Mouse (Mus musculus) liver, postnatal 0 days (tissue): Measurements from ENCODE around the gene Crygn. TPM values are rescaled to one million over a fixed set of nuclear protein-coding genes. Genes with fewer than 3 reads are reported as not detected.

Experiments
- ATAC-seq: fragments of 200-750 bp; cut with Nextera tagmentation; 2 replicates; pipeline ENCODE4 v1.8.0; 2017; ENCODE audit warnings: mild to moderate bottlenecking, moderate library complexity
- DNase-seq: peaks from one replicate; pipeline ENCODE4 v3.0.0-alpha.2; 2016
- H3K27ac ChIP-seq: fragments of 300-500 bp; sonication (generic); 2 replicates; pipeline ENCODE4 v1.5.1; 2014; ENCODE audit warnings: antibody characterized with exemption, moderate library complexity, mild to moderate bottlenecking, low read depth
- H3K27me3 ChIP-seq: fragments of 300-500 bp; sonication (generic); 2 replicates; pipeline ENCODE4 v1.6.1; 2014; ENCODE audit warnings: low read length, control low read depth, mixed read lengths; ENCODE audit not compliant: insufficient read depth
- H3K36me3 ChIP-seq: fragments of 300-500 bp; sonication (generic); replicated peaks from 2 replicates; pipeline ENCODE4 v1.6.1; 2014; ENCODE audit warnings: mild to moderate bottlenecking, control low read depth, low read length, moderate library complexity, mixed read lengths; ENCODE audit not compliant: insufficient read depth
- H3K4me1 ChIP-seq: fragments of 300-500 bp; sonication (generic); 2 replicates; pipeline ENCODE4 v1.6.1; 2014; ENCODE audit warnings: antibody characterized with exemption, mild to moderate bottlenecking, control low read depth; ENCODE audit not compliant: insufficient read depth
- H3K4me2 ChIP-seq: fragments of 300-500 bp; sonication (generic); 2 replicates; pipeline ENCODE4 v1.6.1; 2014; ENCODE audit warnings: low read depth, mild to moderate bottlenecking, low read length, moderate library complexity, mixed read lengths
- H3K4me3 ChIP-seq: fragments of 300-500 bp; sonication (generic); 2 replicates; pipeline ENCODE4 v1.5.1; 2014; ENCODE audit warnings: low read depth, low read length
- H3K9ac ChIP-seq: fragments of 300-500 bp; sonication (generic); replicated peaks from 2 replicates; pipeline ENCODE4 v1.6.1; 2014; ENCODE audit warnings: mild to moderate bottlenecking, moderate library complexity
- H3K9me3 ChIP-seq: fragments of 300-500 bp; sonication (generic); 2 replicates; pipeline ENCODE4 v1.6.1; 2016; ENCODE audit warnings: mild to moderate bottlenecking, control low read depth, low read length, mixed read lengths
- CTCF ChIP-seq: sonication (generic); IDR thresholded peaks from 2 replicates; pipeline ENCODE4 v1.5.1; 2016; ENCODE audit warnings: antibody characterized with exemption, low read depth
- EP300 ChIP-seq: IDR thresholded peaks from 2 replicates; pipeline ENCODE4 v1.6.1; 2016; ENCODE audit warnings: antibody characterized with exemption, low read depth, mild to moderate bottlenecking
- WGBS: fragments of 180-500 bp; shearing (Covaris S2); extraction: QIAGEN DNeasy Blood & Tissue Kit; methylation state at CpG from one replicate; pipeline ENCODE4 v1.1.7; 2014; ENCODE audit not compliant: insufficient replicate concordance; 5-methylcytosine and 5-hydroxymethylcytosine counted together
- polyA plus RNA-seq: library from polyadenylated mRNA; unstranded; fragments of >200 nt; fragmentation: Nextera tagmentation; extraction: Ambion mirVana; gene quantifications from 2 replicates; pipeline ENCODE4 v1.2.1, GENCODE M21; 2015

The Crygn gene
- polyA plus RNA-seq, 1 experiment from 2014 or later, result 1.4 TPM

DNA sequence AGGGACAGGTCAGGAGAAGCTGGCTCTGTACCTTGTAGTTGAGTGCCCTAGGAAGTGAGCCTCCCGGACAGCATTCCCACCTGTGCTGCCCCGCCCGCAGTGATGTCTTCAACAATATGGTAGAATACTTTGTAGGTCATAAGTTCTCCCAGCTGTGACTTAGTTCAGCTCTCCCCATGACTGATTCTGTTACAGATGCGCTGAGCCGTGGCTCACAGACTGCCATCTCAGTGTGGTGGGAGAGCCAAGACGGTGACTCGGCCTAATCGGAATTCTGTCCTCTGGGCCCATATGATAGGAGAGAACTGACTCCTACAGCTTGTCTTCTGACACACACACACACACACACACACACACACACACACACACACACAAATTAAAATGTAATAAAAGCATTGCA lies 53.2 kb downstream of the Crygn start:
- Histone ChIP-seq H3K4me1 (no peaks in the 10 kb centered on the region), H3K36me3 (peaks cover 81% of the 10 kb centered on the region), H3K27me3 (no peaks in the 10 kb centered on the region), H3K9ac (no peak overlapping the region), H3K9me3 (no peaks in the 10 kb centered on the region), H3K4me3 (no peak overlapping the region), H3K27ac (no peak overlapping the region), H3K4me2 (no peak overlapping the region)
- WGBS, result 88% methylated on average over 8 of the region's 8 CpGs
- DNase-seq (no peak), ATAC-seq (no peak)
- TF ChIP-seq EP300 (no peak), CTCF (no peak)

DNA sequence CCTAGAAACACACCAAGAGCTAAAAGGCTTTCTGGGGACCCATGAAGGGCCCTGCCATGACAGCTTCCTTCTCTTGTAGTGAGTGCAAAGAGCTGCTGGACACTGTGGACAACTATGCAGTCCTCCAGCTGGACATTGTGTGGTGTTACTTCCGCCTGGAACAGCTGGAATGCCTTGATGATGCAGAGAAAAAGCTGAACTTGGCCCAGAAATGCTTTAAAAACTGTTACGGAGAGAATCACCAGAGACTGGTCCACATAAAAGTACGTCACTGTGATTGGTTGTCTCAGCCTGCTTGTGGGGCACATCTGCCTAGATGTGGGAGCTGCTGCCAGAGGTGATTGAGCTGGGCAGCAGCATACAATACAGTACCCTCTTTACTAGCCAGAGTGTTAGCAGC lies 56.5 kb downstream of the Crygn start:
- H3K4me1 ChIP-seq, result no peaks in the 10 kb centered on the region
- H3K9ac ChIP-seq, result no peak overlapping the region
- no peaks in the 10 kb centered on the region for H3K9me3 ChIP-seq
- no peak for TF ChIP-seq EP300
- no peak for TF ChIP-seq CTCF
- H3K36me3 ChIP-seq, result peaks cover 80% of the 10 kb centered on the region
- no peak overlapping the region for H3K4me3 ChIP-seq
- H3K4me2 ChIP-seq, result no peak overlapping the region
- no peak for DNase-seq
- H3K27me3 ChIP-seq, result no peaks in the 10 kb centered on the region
- WGBS, result 87% methylated on average over 3 of the region's 3 CpGs
- ATAC-seq, result no peak
- no peak overlapping the region for H3K27ac ChIP-seq

Other genes with a start within 250 kb of the Crygn start
- not detected in 2 replicates for gene Gbx1, start 230.8 kb downstream of the Crygn start, polyA plus RNA-seq
- gene Asb10, start 217.0 kb downstream of the Crygn start, polyA plus RNA-seq, result 0.06 and 0.14 TPM in 2 replicates
- gene 4931409K22Rik, start 201.2 kb downstream of the Crygn start, polyA plus RNA-seq, result not detected in 2 replicates
- gene Abcf2, start 180.5 kb downstream of the Crygn start, polyA plus RNA-seq, result 24.9 and 26.4 TPM in 2 replicates
- gene Chpf2, start 171.3 kb downstream of the Crygn start, polyA plus RNA-seq, result 13.8 and 15.9 TPM in 2 replicates
- 0.80 and 0.84 TPM in 2 replicates for gene Smarcd3, start 133.6 kb downstream of the Crygn start, polyA plus RNA-seq
- gene Nub1, start 72.5 kb downstream of the Crygn start, polyA plus RNA-seq, result 12.0 and 12.5 TPM in 2 replicates
- gene Wdr86, start 27.3 kb downstream of the Crygn start, polyA plus RNA-seq, result 1.4 and 1.6 TPM in 2 replicates
- 79.6 and 80.0 TPM in 2 replicates for gene Rheb, start 84.6 kb upstream of the Crygn start, polyA plus RNA-seq